Mouse (Mus musculus) intestine, embryonic 16.5 days (tissue): ENCODE measurements at regions not wholly inside any gene's neighbourhood (a gene's known extent, or its start where the extent isn't known, plus 50 kb on each side); places are given as distances from the start of the nearest gene placed in this dataset.

Source experiments
- ATAC-seq: fragments of 200-750 bp; cut with Nextera tagmentation; 2 replicates; pipeline ENCODE4 v1.8.0; 2017; ENCODE audit warnings: moderate TSS enrichment, moderate library complexity
- H3K27ac ChIP-seq: fragments of 300-500 bp; sonication (generic); 2 replicates; pipeline ENCODE4 v1.5.1; 2014; ENCODE audit warnings: mild to moderate bottlenecking, low read length
- H3K27me3 ChIP-seq: fragments of 300-500 bp; sonication (generic); replicated peaks from 2 replicates; pipeline ENCODE4 v1.6.1; 2014; ENCODE audit warnings: low read length, control low read depth, mixed read lengths; ENCODE audit not compliant: control insufficient read depth, insufficient read depth
- H3K36me3 ChIP-seq: fragments of 300-500 bp; sonication (generic); 2 replicates; pipeline ENCODE4 v1.6.1; 2014; ENCODE audit warnings: low read length, control low read depth; ENCODE audit not compliant: control insufficient read depth, insufficient read depth
- H3K4me1 ChIP-seq: fragments of 300-500 bp; sonication (generic); 2 replicates; pipeline ENCODE4 v1.6.1; 2014; ENCODE audit warnings: low read length, control low read depth, mixed read lengths; ENCODE audit not compliant: control insufficient read depth, insufficient read depth
- H3K4me2 ChIP-seq: fragments of 300-500 bp; sonication (generic); 2 replicates; pipeline ENCODE4 v1.6.1; 2014; ENCODE audit warnings: low read depth, low read length, control low read depth
- H3K4me3 ChIP-seq: fragments of 300-500 bp; sonication (generic); 2 replicates; pipeline ENCODE4 v1.5.1; 2014; ENCODE audit warnings: mild to moderate bottlenecking, low read length
- H3K9ac ChIP-seq: fragments of 300-500 bp; sonication (generic); 2 replicates; pipeline ENCODE4 v1.6.1; 2014; ENCODE audit warnings: low read depth, low read length
- H3K9me3 ChIP-seq: fragments of 300-500 bp; sonication (generic); 2 replicates; pipeline ENCODE4 v1.6.1; 2016; ENCODE audit warnings: low read length, control low read depth; ENCODE audit not compliant: control insufficient read depth
- WGBS: fragments of 180-500 bp; shearing (Covaris S2); extraction: QIAGEN DNeasy Blood & Tissue Kit; methylation state at CpG from one replicate; pipeline ENCODE4 v1.1.7; 2014; 5-methylcytosine and 5-hydroxymethylcytosine counted together

- Histone ChIP-seq H3K4me3 (no peak overlapping the region), H3K9ac (no peak overlapping the region), H3K27ac (no peak overlapping the region), H3K36me3 (no peaks in the 10 kb centered on the region), H3K9me3 (no peaks in the 10 kb centered on the region), H3K27me3 (no peaks in the 10 kb centered on the region), H3K4me2 (no peak overlapping the region), H3K4me1 (no peaks in the 10 kb centered on the region)
- no peak for ATAC-seq
Measured at GRCm38 (mm10) chr12:10140131-10140530, 229.6 kb upstream of the Nt5c1b start.

- Histone ChIP-seq H3K27ac (no peak overlapping the region), H3K9ac (no peak overlapping the region), H3K36me3 (no peaks in the 10 kb centered on the region), H3K9me3 (no peaks in the 10 kb centered on the region), H3K4me1 (no peaks in the 10 kb centered on the region), H3K4me3 (no peak overlapping the region), H3K4me2 (no peak overlapping the region), H3K27me3 (no peaks in the 10 kb centered on the region)
- WGBS, result 61% methylated on average over 1 of the region's 1 CpGs
- ATAC-seq, result no peak
Measured at GRCm38 (mm10) chr12:10160837-10161236, 208.9 kb upstream of the Nt5c1b start.

GRCm38 (mm10) chr12:10168042-10168441 lies 201.7 kb upstream of the Nt5c1b start:
- Histone ChIP-seq H3K4me3 (no peak overlapping the region), H3K4me2 (no peak overlapping the region), H3K9ac (no peak overlapping the region), H3K27ac (no peak overlapping the region), H3K36me3 (no peaks in the 10 kb centered on the region), H3K9me3 (no peaks in the 10 kb centered on the region), H3K27me3 (no peaks in the 10 kb centered on the region), H3K4me1 (no peaks in the 10 kb centered on the region)
- no peak for ATAC-seq

- H3K4me3 ChIP-seq, result no peak overlapping the region
- H3K27me3 ChIP-seq, result no peaks in the 10 kb centered on the region
- H3K27ac ChIP-seq, result no peak overlapping the region
- no peak overlapping the region for H3K4me2 ChIP-seq
- no peaks in the 10 kb centered on the region for H3K36me3 ChIP-seq
- no peak for ATAC-seq
- no peaks in the 10 kb centered on the region for H3K4me1 ChIP-seq
- H3K9me3 ChIP-seq, result no peaks in the 10 kb centered on the region
- H3K9ac ChIP-seq, result no peak overlapping the region
Measured at GRCm38 (mm10) chr12:10168581-10168980, 201.2 kb upstream of the Nt5c1b start.

- no peaks in the 10 kb centered on the region for H3K9me3 ChIP-seq
- no peaks in the 10 kb centered on the region for H3K36me3 ChIP-seq
- 83% methylated on average over 4 of the region's 4 CpGs for WGBS
- no peaks in the 10 kb centered on the region for H3K27me3 ChIP-seq
- H3K9ac ChIP-seq, result no peak overlapping the region
- H3K27ac ChIP-seq, result no peak overlapping the region
- H3K4me3 ChIP-seq, result no peak overlapping the region
- ATAC-seq, result no peak
- no peaks in the 10 kb centered on the region for H3K4me1 ChIP-seq
- no peak overlapping the region for H3K4me2 ChIP-seq
Measured at GRCm38 (mm10) chr12:10178718-10179117, 191.1 kb upstream of the Nt5c1b start.

- no peaks in the 10 kb centered on the region for H3K27me3 ChIP-seq
- H3K36me3 ChIP-seq, result no peaks in the 10 kb centered on the region
- H3K9ac ChIP-seq, result no peak overlapping the region
- no peaks in the 10 kb centered on the region for H3K9me3 ChIP-seq
- H3K4me3 ChIP-seq, result no peak overlapping the region
- 38% methylated on average over 1 of the region's 1 CpGs for WGBS
- H3K4me2 ChIP-seq, result no peak overlapping the region
- peak; percentile 69; the same call in 1 of the 2 replicates for ATAC-seq
- peak overlapping the region; percentile 18; the same call in 1 of the 2 replicates for H3K27ac ChIP-seq
- no peaks in the 10 kb centered on the region for H3K4me1 ChIP-seq
Measured at GRCm38 (mm10) chr12:10179147-10179814, 190.5 kb upstream of the Nt5c1b start.

- no peaks in the 10 kb centered on the region for H3K27me3 ChIP-seq
- H3K4me1 ChIP-seq, result no peaks in the 10 kb centered on the region
- WGBS, result 42% methylated on average over 3 of the region's 3 CpGs
- ATAC-seq, result 0 out of 2 replicates have a peak, but pooled peaks have one; percentile 38
- no peak overlapping the region for H3K9ac ChIP-seq
- H3K9me3 ChIP-seq, result no peaks in the 10 kb centered on the region
- H3K4me2 ChIP-seq, result no peak overlapping the region
- no peak overlapping the region for H3K27ac ChIP-seq
- H3K4me3 ChIP-seq, result no peak overlapping the region
- no peaks in the 10 kb centered on the region for H3K36me3 ChIP-seq
Measured at GRCm38 (mm10) chr12:10179815-10180468, 189.8 kb upstream of the Nt5c1b start.

- no peaks in the 10 kb centered on the region for H3K36me3 ChIP-seq
- no peak overlapping the region for H3K27ac ChIP-seq
- no peak for ATAC-seq
Measured at GRCm38 (mm10) chr12:10182589-10182988, 187.2 kb upstream of the Nt5c1b start.

GRCm38 (mm10) chr12:10186576-10186975 lies 183.2 kb upstream of the Nt5c1b start:
- no peaks in the 10 kb centered on the region for H3K4me1 ChIP-seq

More at GRCm38 (mm10) chr12:10182589-10182988, 187.2 kb upstream of the Nt5c1b start:
- Histone ChIP-seq H3K4me1 (no peaks in the 10 kb centered on the region), H3K4me2 (no peak overlapping the region), H3K9ac (no peak overlapping the region), H3K27me3 (no peaks in the 10 kb centered on the region), H3K4me3 (no peak overlapping the region), H3K9me3 (no peaks in the 10 kb centered on the region)

GRCm38 (mm10) chr12:10189746-10190145 lies 180.0 kb upstream of the Nt5c1b start:
- no peaks in the 10 kb centered on the region for H3K4me1 ChIP-seq
- H3K4me3 ChIP-seq, result no peak overlapping the region
- H3K4me2 ChIP-seq, result no peak overlapping the region
- no peak overlapping the region for H3K9ac ChIP-seq
- ATAC-seq, result no peak
- H3K27me3 ChIP-seq, result no peaks in the 10 kb centered on the region
- no peak overlapping the region for H3K27ac ChIP-seq
- no peaks in the 10 kb centered on the region for H3K9me3 ChIP-seq
- 79% methylated on average over 2 of the region's 2 CpGs for WGBS
- H3K36me3 ChIP-seq, result no peaks in the 10 kb centered on the region

More at GRCm38 (mm10) chr12:10186576-10186975, 183.2 kb upstream of the Nt5c1b start:
- Histone ChIP-seq H3K4me3 (no peak overlapping the region), H3K27me3 (no peaks in the 10 kb centered on the region), H3K9me3 (no peaks in the 10 kb centered on the region), H3K36me3 (no peaks in the 10 kb centered on the region), H3K27ac (no peak overlapping the region), H3K4me2 (no peak overlapping the region), H3K9ac (no peak overlapping the region)
- no peak for ATAC-seq
